Mouse (Mus musculus) gastrocnemius, postnatal 14 days (tissue): ENCODE data around the gene Prlh. TPM values are rescaled to one million over a fixed set of nuclear protein-coding genes. Genes with fewer than 3 reads are reported as not detected.
A peak's percentile ranks its signal among the peaks of the same experiment; 100 is the strongest.

ENCODE experiments used
- DNase-seq: peaks from one replicate; pipeline ENCODE4 v3.0.0; 2021; ENCODE audit warnings: mixed read lengths
- intact Hi-C: fragments of 180-260 bp; cut with DNase I; formaldehyde crosslinking; loops from one replicate; pipeline ENCODE4 v1.15.1; 2025; ENCODE audit warnings: low total_unique reads
- total RNA-seq, 2 experiments: library from RNA; stranded (reverse); gene quantifications; 2 replicates each; pipeline ENCODE4 v1.2.3; 2021

Gene Prlh
- total RNA-seq, 2 experiments from 2014 or later, result not detected

GRCm38 (mm10) chr1:90949309-90949708, 3.6 kb upstream of the Prlh start:
- intact Hi-C loops, result no loop called here
- no peak for DNase-seq

DNA sequence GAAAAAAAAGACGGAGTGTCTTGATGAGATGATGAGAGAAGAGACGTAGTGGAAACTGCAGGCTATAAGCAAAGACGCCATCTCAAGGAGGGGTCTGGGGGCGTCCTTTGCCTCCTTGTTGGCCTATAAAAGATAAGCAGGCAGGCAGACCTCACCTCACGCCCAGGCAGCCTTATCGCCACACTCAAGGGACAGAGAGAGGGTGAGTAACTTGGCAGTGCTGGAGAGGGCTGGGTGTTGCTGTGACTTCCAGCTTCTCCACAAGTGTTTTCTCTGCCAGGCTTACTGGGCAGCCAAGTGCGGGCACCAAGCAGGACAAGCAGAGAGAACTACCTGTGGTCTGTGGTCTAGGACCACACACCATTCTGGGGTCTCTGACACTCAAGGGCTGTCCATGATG, 1.2 kb upstream of the Prlh start:
- DNase-seq, result no peak
- intact Hi-C loops, result no loop called here

GRCm38 (mm10) chr1:90953688-90954087, 780 bp downstream of the Prlh start:
- no peak for DNase-seq
- intact Hi-C loops, result no loop called here

DNA sequence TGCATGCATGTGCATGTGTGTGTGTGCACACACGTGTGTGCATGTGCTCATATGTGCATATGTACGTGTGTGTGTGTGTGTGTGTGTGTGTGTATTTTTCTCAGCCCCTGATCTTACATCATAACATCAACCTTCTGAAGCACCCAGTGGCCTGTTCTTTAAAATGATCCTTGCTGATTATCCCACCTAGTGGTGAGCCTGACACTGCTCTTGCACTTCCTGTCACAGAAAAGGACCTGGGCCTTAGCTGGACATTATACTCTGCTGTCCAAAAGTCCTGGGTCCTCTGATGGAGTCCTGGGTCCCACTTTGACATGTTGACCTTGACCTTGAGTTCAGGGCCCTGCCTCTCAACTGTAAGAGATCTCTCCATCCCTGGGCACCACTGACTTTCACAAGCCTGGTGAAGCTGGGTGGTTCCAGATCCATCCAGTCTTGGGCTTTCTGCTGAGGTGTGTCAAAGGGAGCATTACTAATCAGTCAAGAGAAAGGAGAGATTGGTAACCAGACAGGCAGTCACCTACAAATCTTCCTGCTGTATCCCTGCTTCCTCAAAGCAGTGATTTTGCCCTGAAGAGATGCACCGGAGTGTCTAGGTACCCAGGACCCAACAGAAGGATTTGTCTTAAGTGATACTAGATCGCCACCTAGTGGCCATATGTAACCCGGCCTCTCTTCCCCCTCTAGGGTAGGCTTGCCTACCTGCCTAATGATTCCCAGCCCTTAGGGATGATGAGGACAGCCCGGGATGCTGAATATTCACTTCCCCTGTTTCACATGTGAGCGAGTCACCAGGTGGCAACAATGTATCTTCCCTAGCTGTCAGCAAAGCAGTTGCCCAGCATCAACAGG, 3.6 kb downstream of the Prlh start:
- intact Hi-C loops, result loop anchor here (2.0 to 5.0 kb wide), 3 partner anchors 28 to 304 kb away; no protein-coding TSS in a partner anchor
- DNase-seq, result peak; percentile 57

- no peak for DNase-seq
- intact Hi-C loops, result no loop called here
These were observed 9.6 kb downstream of the Prlh start for GRCm38 (mm10) chr1:90962526-90962925.

DNA sequence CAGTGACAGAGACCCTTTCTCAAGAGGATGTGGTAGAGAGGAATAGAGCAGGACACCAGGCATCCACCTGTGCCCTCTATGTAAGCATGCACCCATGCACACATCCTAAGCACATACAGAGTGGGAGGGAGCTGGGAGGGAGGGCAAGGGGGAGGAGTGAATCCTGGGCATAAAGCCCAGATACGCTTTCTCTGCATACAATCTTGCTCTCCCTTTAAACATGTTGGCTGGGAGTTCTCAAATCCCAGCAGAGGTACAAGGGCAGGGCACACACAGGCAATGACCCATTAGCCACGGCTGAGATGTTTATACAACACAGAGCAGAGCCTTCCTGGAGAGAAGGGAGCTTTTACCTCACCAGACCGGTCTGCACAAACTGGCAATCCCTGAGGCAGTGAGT, 10.1 kb downstream of the Prlh start:
- intact Hi-C loops, result no loop called here
- no peak for DNase-seq

DNA sequence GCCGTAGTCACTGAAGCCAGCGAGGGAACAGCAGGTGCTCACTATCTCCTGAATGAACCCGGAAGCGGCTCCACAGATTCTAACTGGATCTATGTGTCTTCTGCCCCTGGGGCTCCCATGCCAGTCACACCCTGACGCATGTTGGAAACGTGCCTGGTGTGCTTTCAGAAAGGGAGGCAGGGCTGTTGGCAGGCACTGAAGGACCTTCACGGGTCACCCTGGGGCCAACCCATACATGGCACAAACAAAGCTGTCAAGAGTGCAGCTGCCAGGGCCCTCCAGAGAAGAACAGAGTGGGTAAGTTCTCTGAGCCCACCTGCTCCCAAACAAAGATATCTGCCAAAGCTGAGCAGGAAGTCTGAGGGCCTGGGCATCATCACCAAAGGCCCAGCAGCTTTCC, 14.7 kb downstream of the Prlh start:
- intact Hi-C loops, result no loop called here
- DNase-seq, result peak; percentile 56

DNA sequence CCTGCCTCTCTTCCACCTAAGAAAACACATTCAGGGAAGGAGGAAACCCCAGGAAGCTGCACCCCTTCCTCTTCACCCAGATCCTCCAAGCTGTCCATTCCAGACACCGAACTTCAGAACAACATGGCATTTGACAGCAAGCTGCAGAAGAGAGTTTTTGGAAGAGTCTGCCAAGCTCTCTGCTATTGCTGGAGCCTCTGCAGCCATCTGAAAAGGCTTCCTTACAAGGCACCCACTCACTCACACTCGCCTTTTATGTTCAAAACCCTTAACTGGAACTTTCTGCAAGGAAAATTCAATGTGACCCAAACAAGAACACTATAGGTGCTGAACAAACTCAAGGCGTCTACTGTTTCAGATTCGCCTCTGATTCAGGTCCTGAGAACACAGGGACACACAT, 15.7 kb downstream of the Prlh start:
- intact Hi-C loops, result no loop called here
- no peak for DNase-seq

DNA sequence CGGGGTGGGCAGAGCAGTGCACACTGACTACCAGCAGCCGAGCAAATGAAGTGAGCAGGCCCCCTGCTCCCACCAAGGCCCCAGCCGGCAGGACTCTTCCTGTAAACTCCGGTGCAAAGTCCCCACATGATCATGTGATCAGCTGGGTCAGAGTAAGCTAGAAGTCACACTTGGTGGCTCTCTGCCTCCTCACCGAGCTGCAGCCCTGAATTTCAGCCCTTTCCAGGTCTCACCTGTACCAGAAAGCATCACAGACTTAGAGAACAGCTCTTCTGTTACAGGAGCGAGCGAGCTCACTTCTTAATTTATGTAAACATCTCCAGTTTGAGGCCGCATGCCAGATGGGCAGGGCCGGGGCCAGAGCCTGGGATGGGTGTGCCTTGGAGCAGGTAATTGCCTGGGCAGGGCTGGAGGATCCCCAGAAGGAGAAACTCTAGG, 16.5 kb downstream of the Prlh start, which contains the start of gene Rab17:
Gene Rab17 (minus strand): TSS at position 315 of the 438 bp plus-strand sequence.
- intact Hi-C loops, result no loop called here

DNA sequence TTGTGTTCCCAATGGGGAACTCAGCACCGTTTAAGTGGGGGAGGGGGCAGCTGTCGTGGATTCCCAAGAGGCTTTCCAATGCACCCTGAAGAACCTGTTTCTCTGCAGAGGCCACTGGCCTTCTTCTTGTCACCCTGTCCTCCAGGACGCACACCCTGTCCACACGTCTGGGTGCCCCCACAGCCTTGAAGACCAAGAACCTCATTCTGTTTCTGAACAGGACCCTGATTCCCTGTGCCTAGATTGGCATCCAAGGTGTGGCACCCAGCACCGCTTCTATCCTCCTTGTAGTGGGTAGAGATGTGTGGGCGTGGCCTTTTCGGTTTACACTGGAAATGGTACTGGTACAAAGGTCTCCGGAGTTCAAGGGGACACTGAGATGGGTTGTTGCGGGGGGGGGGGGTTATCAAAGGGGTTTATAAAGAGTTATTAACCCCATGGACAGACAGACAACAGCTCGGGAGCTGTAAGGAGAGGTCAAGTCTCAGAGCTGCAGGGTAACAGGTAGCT, 17.0 kb downstream of the Prlh start:
- no peak for DNase-seq
- intact Hi-C loops, result loop anchor here (5.0 kb wide), 1 partner anchor 127 kb away; no protein-coding TSS in a partner anchor

More for the DNA sequence above, 16.5 kb downstream of the Prlh start, which contains the start of gene Rab17:
- no peak for DNase-seq

DNA sequence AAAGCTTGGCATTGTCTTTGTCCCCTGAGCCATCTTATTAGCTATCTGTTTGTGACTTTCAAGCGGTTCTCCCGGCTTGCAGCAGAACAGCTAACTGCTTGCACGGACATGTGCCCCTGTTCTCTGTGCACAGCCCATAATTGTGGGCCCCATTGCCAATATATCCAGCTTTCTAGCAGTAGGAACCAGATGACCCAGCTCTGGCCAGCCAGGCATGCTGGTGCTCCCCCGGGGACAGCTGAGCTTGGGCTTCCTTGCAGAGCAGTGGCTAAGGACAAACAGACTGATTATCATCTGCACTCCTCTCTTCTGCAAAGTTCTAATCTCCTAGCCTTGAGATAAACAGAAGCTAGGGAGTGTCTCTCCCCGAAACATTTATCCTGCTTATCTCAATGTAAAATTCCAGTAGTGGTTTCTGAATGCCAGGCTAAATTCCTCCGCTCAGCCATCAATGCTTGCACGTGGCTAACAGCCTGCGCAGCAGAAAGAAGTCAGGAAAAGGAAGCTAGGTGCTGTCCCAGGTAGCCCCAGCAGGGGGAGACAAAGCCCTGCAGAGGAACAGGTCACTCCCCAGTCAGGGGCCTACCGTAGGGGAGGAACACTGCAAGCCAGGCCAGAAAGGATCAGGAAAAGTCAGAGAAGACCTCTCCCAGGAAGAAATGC, 20.1 kb downstream of the Prlh start:
- DNase-seq, result peak; percentile 91
- intact Hi-C loops, result loop anchor here (5.0 kb wide), 1 partner anchor 124 kb away; no protein-coding TSS in a partner anchor

- intact Hi-C loops, result loop anchor here (5.0 kb wide), 1 partner anchor 124 kb away; no protein-coding TSS in a partner anchor
- no peak for DNase-seq
These were observed 20.6 kb downstream of the Prlh start for GRCm38 (mm10) chr1:90973574-90973911.

DNA sequence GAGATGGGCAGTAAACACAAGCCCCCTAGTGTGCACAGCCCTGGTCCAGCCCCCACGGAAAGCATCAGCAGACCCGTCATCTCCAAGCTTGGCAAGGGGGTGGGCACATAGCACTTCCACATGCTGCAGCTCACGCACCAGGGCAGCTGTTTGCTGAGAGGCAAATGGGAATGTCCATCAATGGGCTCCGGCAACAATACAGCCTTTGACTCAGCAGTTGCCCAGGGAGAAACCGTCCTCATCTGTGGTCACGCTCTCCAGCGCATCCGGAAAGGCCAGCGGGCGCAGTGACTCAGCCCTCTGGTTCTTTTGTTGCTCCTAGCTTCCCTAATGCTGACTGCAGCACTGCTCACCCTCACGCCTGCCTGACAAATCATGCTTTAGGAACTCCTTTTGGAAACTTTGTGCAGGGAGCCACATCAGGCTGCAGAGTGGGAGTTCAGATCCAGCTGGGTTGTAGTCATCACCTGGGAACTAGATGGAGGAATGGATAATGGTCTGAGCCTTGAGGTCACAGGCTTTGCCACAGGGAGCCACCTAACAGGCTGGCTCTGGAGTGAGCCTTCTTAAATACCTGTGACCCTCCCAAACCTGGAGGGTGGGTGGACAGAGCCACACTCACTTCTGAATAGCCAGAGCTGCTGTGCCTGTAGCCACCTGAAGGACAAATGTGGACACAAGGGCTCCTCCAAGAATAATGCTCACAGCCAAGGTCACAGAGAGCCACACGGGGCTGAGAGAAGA, 22.2 kb downstream of the Prlh start:
- peak; percentile 44 for DNase-seq
- intact Hi-C loops, result loop anchor here (5.0 kb wide), 1 partner anchor 122 kb away; no protein-coding TSS in a partner anchor

- DNase-seq, result no peak
- intact Hi-C loops, result no loop called here
These were observed 23.1 kb downstream of the Prlh start for GRCm38 (mm10) chr1:90975960-90976359.

- no peak for DNase-seq
- intact Hi-C loops, result no loop called here
These were observed 27.9 kb downstream of the Prlh start for GRCm38 (mm10) chr1:90980638-90981330.

- intact Hi-C loops, result no loop called here
- DNase-seq, result no peak
These were observed 28.4 kb downstream of the Prlh start for GRCm38 (mm10) chr1:90981346-90981745.

GRCm38 (mm10) chr1:90995916-90996315, 43.0 kb downstream of the Prlh start:
- intact Hi-C loops, result no loop called here
- no peak for DNase-seq

DNA sequence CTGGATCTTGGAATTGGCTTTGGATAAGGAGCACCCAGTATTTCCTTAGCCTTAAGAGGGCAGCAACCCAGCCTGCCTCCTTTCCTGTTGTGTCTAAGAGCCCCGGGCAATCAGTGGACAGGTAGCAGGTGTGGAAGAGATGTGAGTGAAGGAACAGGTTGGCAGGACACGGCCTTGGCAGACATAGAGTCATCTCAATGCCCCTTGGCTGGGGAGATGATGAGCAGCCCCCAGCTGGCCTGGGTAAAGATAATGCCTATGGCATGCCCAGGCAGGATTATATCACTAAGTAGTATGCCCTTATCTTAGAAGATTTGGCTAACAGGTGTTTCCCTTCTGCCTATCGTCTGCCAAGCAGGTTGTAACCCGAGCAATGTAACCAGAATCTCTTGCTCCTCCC, 44.2 kb downstream of the Prlh start:
- intact Hi-C loops, result no loop called here
- no peak for DNase-seq

GRCm38 (mm10) chr1:90997641-90998040, 44.7 kb downstream of the Prlh start:
- no peak for DNase-seq
- intact Hi-C loops, result no loop called here
